Mouse (Mus musculus): ENCODE measurements around the gene Lyrm9. TPM values are rescaled to one million over a fixed set of nuclear protein-coding genes. Genes with fewer than 3 reads are reported as not detected.

Lyrm9 gene
- polyA plus RNA-seq, 1 experiment from 2014 or later: 25.3 TPM

DNA sequence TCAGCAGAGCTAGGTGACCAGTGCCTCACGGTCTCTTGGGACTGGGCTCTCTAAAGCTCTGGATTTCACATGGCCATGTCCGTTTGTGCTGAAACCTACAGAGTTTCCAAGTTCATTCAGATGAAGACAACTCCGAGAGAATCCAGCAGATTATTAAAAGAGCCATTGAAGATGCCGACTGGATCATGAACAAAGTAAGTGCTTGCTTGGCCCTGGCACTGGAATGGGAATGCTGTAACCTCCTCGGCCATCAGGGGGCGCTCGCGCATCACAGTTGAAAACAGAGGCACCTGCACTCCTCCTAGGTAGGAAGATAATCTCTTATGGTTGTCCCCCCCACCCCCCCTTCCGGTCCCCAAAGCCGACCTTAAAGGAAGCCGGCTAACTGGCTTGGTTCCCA, 11.6 kb downstream of the Lyrm9 start:
- no peak for ATAC-seq
- 14% methylated on average over 11 of the region's 11 CpGs for WGBS

DNA sequence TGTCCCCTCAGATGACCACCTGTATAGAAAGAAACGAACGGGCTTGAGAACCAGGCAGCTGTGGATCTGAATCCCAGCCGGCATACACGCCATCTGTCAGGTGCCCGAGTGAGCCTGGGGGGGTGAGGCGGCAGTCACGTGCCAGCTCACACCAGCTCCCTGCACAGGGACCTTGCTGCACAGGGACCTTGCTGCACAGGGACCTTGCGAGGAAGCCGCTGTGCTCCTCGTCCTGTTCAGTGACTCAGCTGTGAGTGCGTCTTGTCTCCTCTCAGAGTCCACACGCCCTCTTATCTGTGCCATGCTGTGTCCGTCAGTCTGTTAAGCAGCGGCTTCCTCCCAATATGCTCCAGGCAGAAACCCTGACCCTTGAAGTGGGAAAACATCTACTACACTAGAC, 13.1 kb downstream of the Lyrm9 start:
- Histone ChIP-seq H3K27me3 (no peaks in the 10 kb centered on the region), H3K9ac (replicated peaks) (no peak overlapping the region), H3K4me1 (replicated peaks) (peaks cover 11% of the 10 kb centered on the region; the same call in 1 of the 2 replicates), H3K9me3 (no peaks in the 10 kb centered on the region), H3K36me3 (peaks cover 17% of the 10 kb centered on the region), H3K27ac (no peak overlapping the region), H3K4me3 (replicated peaks) (no peak overlapping the region), H3K4me2 (replicated peaks) (no peak overlapping the region)
- 75% methylated on average over 14 of the region's 14 CpGs for WGBS
- ATAC-seq: no peak

More for the DNA sequence above, 11.6 kb downstream of the Lyrm9 start:
- Histone ChIP-seq H3K4me2 (replicated peaks) (no peak overlapping the region), H3K9ac (replicated peaks) (no peak overlapping the region), H3K27ac (no peak overlapping the region), H3K4me3 (replicated peaks) (no peak overlapping the region), H3K36me3 (peaks cover 17% of the 10 kb centered on the region), H3K4me1 (replicated peaks) (peaks cover 11% of the 10 kb centered on the region; the same call in 1 of the 2 replicates), H3K27me3 (no peaks in the 10 kb centered on the region), H3K9me3 (no peaks in the 10 kb centered on the region)

DNA sequence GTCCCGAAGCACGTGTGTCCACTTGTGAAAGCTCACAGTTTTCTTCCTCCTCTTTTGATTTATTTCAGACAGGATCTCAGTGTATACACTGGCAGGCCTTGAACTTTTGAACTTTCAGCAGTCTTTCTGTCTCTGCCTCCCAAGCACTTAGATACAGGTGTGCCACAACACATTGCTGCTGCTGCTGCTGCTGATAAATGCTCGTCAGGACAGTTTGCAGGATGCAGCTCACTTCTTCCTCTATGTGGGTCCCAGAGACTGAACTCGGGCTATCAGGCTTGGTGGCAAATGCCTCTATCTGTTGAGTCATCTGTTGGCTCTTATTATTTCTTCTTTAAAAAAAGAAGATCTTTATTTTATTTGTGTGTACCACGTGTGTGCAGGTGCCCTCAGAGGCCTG, 13.8 kb downstream of the Lyrm9 start:
- no peak overlapping the region for H3K9ac ChIP-seq (replicated peaks)
- no peaks in the 10 kb centered on the region for H3K27me3 ChIP-seq
- H3K4me3 ChIP-seq (replicated peaks): no peak overlapping the region
- H3K4me1 ChIP-seq (replicated peaks): peaks cover 11% of the 10 kb centered on the region; the same call in 1 of the 2 replicates
- no peak for ATAC-seq
- no peaks in the 10 kb centered on the region for H3K9me3 ChIP-seq
- peaks cover 17% of the 10 kb centered on the region for H3K36me3 ChIP-seq
- H3K4me2 ChIP-seq (replicated peaks): no peak overlapping the region
- 87% methylated on average over 5 of the region's 5 CpGs for WGBS
- H3K27ac ChIP-seq: no peak overlapping the region

DNA sequence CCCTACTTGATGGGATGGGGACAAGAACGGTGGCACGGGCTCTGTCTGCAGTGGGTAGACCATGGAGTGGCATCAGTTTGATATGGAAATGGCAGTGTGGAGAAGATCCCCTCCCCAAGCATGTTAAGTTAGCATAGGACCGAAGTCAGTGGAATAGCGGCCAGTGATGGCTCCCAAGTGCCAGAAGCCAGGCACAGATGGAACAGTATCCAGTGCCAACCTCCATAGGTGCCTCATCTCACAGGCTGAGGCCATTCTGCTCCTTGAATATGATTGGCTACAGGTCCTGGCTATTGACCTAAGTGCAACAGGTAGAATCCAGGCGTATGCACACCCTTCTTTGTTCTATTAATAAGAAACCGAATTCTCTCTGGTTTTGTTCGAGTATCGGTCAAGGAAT, 15.6 kb downstream of the Lyrm9 start:
- Histone ChIP-seq H3K27me3 (no peaks in the 10 kb centered on the region), H3K27ac (no peak overlapping the region), H3K9ac (replicated peaks) (no peak overlapping the region), H3K4me1 (replicated peaks) (peaks cover 11% of the 10 kb centered on the region; the same call in 1 of the 2 replicates), H3K36me3 (peaks cover 17% of the 10 kb centered on the region), H3K4me2 (replicated peaks) (no peak overlapping the region), H3K9me3 (no peaks in the 10 kb centered on the region), H3K4me3 (replicated peaks) (no peak overlapping the region)
- no peak for ATAC-seq
- 95% methylated on average over 8 of the region's 8 CpGs for WGBS

DNA sequence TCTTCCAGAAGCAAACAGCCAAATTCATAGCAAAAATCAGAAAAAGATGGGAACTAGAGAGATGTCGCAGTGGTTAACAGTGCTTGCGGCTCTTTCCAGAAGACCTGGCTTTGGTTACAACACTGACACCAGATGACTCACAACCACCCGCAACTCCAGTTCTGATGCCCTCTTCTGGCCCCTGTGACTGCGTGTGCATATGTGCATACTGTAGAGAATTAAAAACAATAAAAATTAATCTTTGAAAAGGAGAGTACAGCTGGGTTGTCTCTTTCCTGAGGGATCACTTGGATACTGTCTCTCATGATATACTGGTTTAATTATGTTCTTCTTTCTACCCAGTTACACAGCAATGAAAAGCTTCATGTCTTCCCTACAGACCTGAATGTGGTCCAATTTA, 20.2 kb downstream of the Lyrm9 start:
- ATAC-seq: no peak
- no peaks in the 10 kb centered on the region for H3K36me3 ChIP-seq
- no peak overlapping the region for H3K27ac ChIP-seq
- no peak overlapping the region for H3K4me3 ChIP-seq (replicated peaks)
- H3K27me3 ChIP-seq: no peaks in the 10 kb centered on the region
- no peak overlapping the region for H3K4me2 ChIP-seq (replicated peaks)
- H3K4me1 ChIP-seq (replicated peaks): peaks cover 6% of the 10 kb centered on the region; the same call in 1 of the 2 replicates
- 95% methylated on average over 4 of the region's 4 CpGs for WGBS
- H3K9me3 ChIP-seq: no peaks in the 10 kb centered on the region
- H3K9ac ChIP-seq (replicated peaks): no peak overlapping the region

DNA sequence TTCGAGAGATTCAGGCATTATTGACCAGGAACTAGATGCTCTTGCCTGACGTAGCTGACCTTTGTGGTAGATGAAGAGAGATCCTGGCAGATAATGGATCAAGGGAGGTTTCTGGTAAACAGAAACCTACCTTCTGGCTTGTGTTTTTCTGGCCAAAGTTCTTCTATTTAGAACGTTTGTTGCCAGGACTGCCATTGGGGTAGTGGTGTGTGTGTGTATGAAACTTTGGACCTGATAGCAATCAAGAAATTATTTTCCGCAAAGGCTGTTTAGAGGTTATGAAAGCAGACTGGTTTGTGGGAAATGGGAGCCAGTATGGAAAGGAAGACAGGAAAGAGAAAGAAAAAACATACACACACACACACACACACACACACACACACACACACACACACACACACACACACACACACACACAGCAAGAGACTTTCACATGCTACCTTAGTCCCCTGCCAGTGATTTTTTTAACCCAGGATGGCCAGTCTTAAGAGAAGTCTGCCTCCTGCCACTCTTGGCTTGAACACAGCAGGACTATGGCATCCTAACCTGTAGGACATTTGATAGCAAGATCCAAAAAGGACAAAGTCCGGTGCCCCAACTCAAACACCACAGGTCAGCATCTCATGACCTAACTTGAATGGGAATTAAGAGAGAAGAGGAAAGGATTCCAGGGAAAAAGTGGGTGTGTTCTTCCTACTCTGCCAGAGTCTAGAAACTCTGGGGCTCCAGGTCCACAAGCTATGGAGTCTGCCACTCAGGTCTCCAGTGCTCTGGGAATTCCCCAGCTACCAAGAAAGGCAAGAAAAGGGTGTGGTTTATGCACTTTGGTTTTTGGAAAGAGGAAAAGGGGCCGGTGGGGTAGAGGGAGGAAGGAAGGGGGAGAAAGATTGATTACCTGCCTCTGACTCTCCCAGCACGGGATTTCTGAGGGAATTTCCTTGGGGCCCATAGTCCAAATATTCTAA, 21.8 kb downstream of the Lyrm9 start:
- no peak for ATAC-seq
- Histone ChIP-seq H3K4me3 (replicated peaks) (no peak overlapping the region), H3K9ac (replicated peaks) (no peak overlapping the region), H3K27ac (no peak overlapping the region), H3K4me2 (replicated peaks) (no peak overlapping the region), H3K27me3 (no peaks in the 10 kb centered on the region), H3K36me3 (no peaks in the 10 kb centered on the region), H3K4me1 (replicated peaks) (peaks cover 6% of the 10 kb centered on the region; the same call in 1 of the 2 replicates), H3K9me3 (no peaks in the 10 kb centered on the region)
- 70% methylated on average over 7 of the region's 7 CpGs for WGBS

DNA sequence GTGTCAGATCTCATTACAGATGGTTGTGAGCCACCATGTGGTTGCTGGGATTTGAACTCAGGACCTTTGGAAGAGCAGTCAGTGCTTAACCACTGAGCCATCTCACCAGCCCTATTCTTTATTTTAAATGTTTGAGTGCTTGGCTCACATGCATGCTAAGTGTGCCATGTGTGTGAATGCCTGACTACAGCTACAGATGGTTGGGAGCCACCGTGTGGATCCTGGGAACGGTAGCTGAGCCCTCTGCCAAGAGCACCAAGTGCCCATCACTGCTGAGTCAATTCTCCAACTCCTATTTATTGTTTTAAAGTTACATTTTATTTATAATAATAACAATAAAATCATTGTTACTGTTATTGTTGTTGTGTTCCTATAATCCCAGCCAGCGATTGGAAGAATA, 23.5 kb downstream of the Lyrm9 start:
- ATAC-seq: no peak
- 76% methylated on average over 3 of the region's 3 CpGs for WGBS
- no peaks in the 10 kb centered on the region for H3K36me3 ChIP-seq

DNA sequence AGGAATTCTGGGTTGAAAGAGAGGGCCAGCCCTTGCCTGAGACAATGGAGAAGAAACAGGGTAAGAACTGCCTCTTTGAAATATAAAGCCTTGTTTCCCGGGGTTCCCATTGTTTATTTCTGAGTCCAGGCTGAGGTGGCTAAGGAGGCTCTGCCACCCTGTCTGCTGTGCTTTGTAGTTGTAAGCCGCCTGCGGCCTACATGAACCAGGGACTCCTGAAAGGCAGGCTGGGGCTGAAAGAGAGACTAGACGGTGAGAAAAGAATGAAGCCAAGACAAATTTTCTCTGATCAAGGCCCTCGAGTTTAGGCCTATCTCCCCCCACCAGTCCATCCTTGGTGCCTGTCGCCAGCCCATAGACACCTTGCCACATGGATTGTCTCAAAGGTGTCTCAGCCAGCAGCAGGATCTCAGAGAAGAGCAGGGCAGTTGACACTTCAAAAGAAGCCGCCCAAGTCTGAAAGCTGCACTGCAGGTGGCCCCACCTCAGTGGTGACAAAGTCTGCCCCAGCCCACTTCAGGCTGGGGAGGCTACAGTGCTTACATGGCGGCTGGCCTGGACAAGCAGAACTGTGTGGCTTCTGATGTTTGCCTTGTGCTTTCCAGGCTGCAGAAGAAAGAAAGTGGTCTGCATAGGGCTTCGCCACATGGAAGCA, 25.0 kb downstream of the Lyrm9 start:
- Histone ChIP-seq H3K9me3 (no peaks in the 10 kb centered on the region), H3K4me2 (replicated peaks) (no peak overlapping the region), H3K36me3 (no peaks in the 10 kb centered on the region), H3K27ac (no peak overlapping the region), H3K4me3 (replicated peaks) (no peak overlapping the region), H3K4me1 (replicated peaks) (peaks cover 6% of the 10 kb centered on the region; the same call in 1 of the 2 replicates), H3K9ac (replicated peaks) (no peak overlapping the region), H3K27me3 (no peaks in the 10 kb centered on the region)
- ATAC-seq: no peak
- 25% methylated on average over 9 of the region's 9 CpGs for WGBS

More for the DNA sequence above, 23.5 kb downstream of the Lyrm9 start:
- no peak overlapping the region for H3K4me3 ChIP-seq (replicated peaks)
- no peaks in the 10 kb centered on the region for H3K9me3 ChIP-seq
- no peak overlapping the region for H3K9ac ChIP-seq (replicated peaks)
- H3K4me1 ChIP-seq (replicated peaks): peaks cover 6% of the 10 kb centered on the region; the same call in 1 of the 2 replicates
- H3K4me2 ChIP-seq (replicated peaks): no peak overlapping the region
- H3K27me3 ChIP-seq: no peaks in the 10 kb centered on the region
- no peak overlapping the region for H3K27ac ChIP-seq

DNA sequence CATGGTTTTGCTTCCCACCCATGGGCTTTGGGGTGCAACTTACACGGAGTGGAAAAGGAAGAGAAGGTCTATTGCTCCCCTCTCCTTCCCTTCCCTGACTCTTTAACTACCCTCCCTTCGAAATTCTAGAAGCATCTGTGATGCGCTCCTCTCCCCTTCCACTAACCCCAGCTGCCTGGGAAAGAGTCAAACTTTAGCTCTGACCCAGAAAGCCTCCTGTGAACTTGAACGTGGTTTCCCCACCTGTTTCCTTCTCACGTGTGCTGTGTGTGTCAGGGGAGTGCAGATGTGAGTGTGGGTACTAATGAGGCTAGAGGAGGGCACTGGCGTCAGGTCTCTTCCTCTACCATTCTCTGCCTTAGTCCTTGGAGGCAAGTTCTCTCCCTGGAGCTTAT, 25.5 kb downstream of the Lyrm9 start:
- H3K4me2 ChIP-seq (replicated peaks): no peak overlapping the region
- H3K9ac ChIP-seq (replicated peaks): no peak overlapping the region
- no peak overlapping the region for H3K4me3 ChIP-seq (replicated peaks)
- no peak overlapping the region for H3K27ac ChIP-seq
- no peaks in the 10 kb centered on the region for H3K9me3 ChIP-seq
- WGBS: 66% methylated on average over 6 of the region's 6 CpGs
- no peaks in the 10 kb centered on the region for H3K36me3 ChIP-seq
- no peak for ATAC-seq
- peaks cover 6% of the 10 kb centered on the region; the same call in 1 of the 2 replicates for H3K4me1 ChIP-seq (replicated peaks)
- no peaks in the 10 kb centered on the region for H3K27me3 ChIP-seq

DNA sequence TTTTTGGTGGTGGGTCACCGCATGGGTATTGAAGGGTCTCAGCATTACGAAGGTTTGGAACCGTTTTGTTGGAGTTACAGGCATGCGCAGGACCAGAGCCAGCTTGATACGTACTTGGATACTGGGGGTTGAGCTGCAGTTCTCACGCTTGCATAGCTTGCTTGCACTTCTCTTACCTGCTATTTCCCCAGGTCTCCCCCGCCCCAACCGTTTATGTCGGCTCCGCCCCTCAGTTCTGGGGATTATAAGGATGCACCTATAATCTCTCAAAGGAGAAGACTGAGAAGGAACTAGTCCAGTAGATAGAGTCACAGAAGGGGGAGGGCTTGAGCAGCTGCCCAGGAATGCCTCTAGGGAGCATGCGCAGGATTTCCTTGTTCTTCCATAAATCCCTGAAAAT, 26.1 kb downstream of the Lyrm9 start:
- 90% methylated on average over 11 of the region's 11 CpGs for WGBS
- Histone ChIP-seq H3K9ac (replicated peaks) (no peak overlapping the region), H3K4me2 (replicated peaks) (no peak overlapping the region), H3K36me3 (no peaks in the 10 kb centered on the region), H3K27me3 (no peaks in the 10 kb centered on the region), H3K9me3 (no peaks in the 10 kb centered on the region), H3K27ac (no peak overlapping the region), H3K4me3 (replicated peaks) (no peak overlapping the region), H3K4me1 (replicated peaks) (peaks cover 10% of the 10 kb centered on the region)
- ATAC-seq: no peak

DNA sequence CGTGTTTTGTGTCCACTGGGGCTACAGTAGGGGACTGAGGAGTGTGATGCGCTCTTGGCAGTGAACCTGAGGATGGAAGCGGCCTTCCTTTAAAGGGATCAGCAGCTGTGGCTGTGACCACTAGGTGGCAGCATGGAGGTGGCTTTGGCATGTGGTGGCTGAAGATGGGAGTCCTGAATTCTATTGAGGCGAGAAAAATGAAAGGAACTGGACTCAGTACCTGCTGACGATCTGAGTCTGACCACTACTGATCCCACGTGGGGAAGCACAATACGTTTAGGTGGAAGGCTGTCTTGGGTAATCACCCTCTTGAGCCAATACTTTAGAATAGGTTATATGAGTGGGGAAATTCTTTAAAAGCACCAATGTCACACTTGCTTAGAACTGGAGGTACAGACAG, 29.9 kb downstream of the Lyrm9 start:
- Histone ChIP-seq H3K27ac (no peak overlapping the region), H3K4me2 (replicated peaks) (no peak overlapping the region), H3K27me3 (0 out of 2 replicates have a peak, but pooled peaks cover 2% of the 10 kb centered on the region), H3K4me3 (replicated peaks) (no peak overlapping the region), H3K9me3 (no peaks in the 10 kb centered on the region), H3K4me1 (replicated peaks) (peaks cover 18% of the 10 kb centered on the region), H3K9ac (replicated peaks) (no peak overlapping the region), H3K36me3 (no peaks in the 10 kb centered on the region)
- WGBS: 8% methylated on average over 7 of the region's 7 CpGs
- ATAC-seq: no peak; the same call in 1 of the 2 replicates

DNA sequence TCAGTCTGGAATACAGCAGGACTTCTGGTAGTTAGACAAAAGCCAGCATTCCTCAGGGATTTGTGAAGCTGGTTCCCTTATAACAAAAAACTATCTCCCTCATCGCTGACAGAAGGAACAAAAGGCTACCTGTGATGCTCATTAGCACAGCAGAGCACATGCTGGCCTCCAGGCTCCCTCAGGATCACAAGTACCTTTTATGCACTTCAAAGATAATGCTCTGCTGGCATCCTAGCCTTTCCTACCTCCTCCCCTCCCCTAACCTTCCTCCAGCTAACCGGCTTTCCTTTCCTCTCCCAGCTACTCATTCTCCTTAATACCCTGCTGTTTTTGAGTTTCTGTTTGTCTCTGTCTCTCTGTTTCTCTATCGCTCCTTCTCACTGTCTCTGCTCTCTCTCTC, 31.2 kb downstream of the Lyrm9 start:
- H3K4me3 ChIP-seq (replicated peaks): no peak overlapping the region
- 0 out of 2 replicates have a peak, but pooled peaks cover 2% of the 10 kb centered on the region for H3K27me3 ChIP-seq

More for the DNA sequence above, 31.2 kb downstream of the Lyrm9 start:
- no peaks in the 10 kb centered on the region for H3K36me3 ChIP-seq
- peak; percentile 48; the same call in 1 of the 2 replicates for ATAC-seq
- 5% methylated on average over 3 of the region's 3 CpGs for WGBS
- H3K9ac ChIP-seq (replicated peaks): 0 out of 2 replicates have a peak overlapping the region, but pooled peaks have one; percentile 23
- H3K9me3 ChIP-seq: no peaks in the 10 kb centered on the region
- peak overlapping the region; percentile 60 for H3K27ac ChIP-seq
- H3K4me2 ChIP-seq (replicated peaks): no peak overlapping the region
- H3K4me1 ChIP-seq (replicated peaks): peaks cover 16% of the 10 kb centered on the region
